Mouse (Mus musculus): ENCODE results near the gene 2410004B18Rik. TPM values are rescaled to one million over a fixed set of nuclear protein-coding genes. Genes with fewer than 3 reads are reported as not detected.
"Not testable (repeated sequence)": the region's sequence is repeated elsewhere in the genome, so short reads cannot be mapped to it uniquely, and the experiment has no call there.

The 2410004B18Rik gene
- total RNA-seq, 4 experiments from 2014 or later = 17.1 to 23.1 (median 19.4) TPM

- no peak for DNase-seq (ENCODE audit: low spot score in 2 of 2)
These were observed 26.7 kb downstream of the 2410004B18Rik start for GRCm38 (mm10) chr3:145964473-145964872.

GRCm38 (mm10) chr3:145965583-145965982, 27.8 kb downstream of the 2410004B18Rik start:
- not testable (repeated sequence) for DNase-seq (ENCODE audit: low spot score in 2 of 2)

GRCm38 (mm10) chr3:145966806-145967205, 29.0 kb downstream of the 2410004B18Rik start:
- no peak for DNase-seq (ENCODE audit: low spot score in 2 of 2)

- no peak for DNase-seq (ENCODE audit: low spot score in 2 of 2)
These were observed 31.3 kb downstream of the 2410004B18Rik start for GRCm38 (mm10) chr3:145969031-145969501.

- no peak for DNase-seq (ENCODE audit: low spot score in 2 of 2)
These were observed 33.7 kb downstream of the 2410004B18Rik start for GRCm38 (mm10) chr3:145971501-145971900.

GRCm38 (mm10) chr3:145974986-145975385, 37.2 kb downstream of the 2410004B18Rik start:
- no peak for DNase-seq (ENCODE audit: low spot score in 2 of 2)

- DNase-seq (ENCODE audit: low spot score in 2 of 2) = no peak
These were observed 47.6 kb downstream of the 2410004B18Rik start for GRCm38 (mm10) chr3:145985333-145985925.

GRCm38 (mm10) chr3:145986317-145987001, 48.6 kb downstream of the 2410004B18Rik start:
- DNase-seq (ENCODE audit: low spot score in 2 of 2) = no peak

GRCm38 (mm10) chr3:145987268-145987969, 49.6 kb downstream of the 2410004B18Rik start, which contains the start of gene Syde2:
Gene Syde2 (plus strand): TSS chr3:145987870.
- DNase-seq (ENCODE audit: low spot score in 2 of 2) = peak; percentile 60 to 74

GRCm38 (mm10) chr3:145987970-145988683, 50.3 kb downstream of the 2410004B18Rik start:
- DNase-seq (ENCODE audit: low spot score in 2 of 2) = peak; percentile 59 to 75

- DNase-seq (ENCODE audit: low spot score in 2 of 2) = no peak
These were observed 51.1 kb downstream of the 2410004B18Rik start for GRCm38 (mm10) chr3:145988684-145989575.

- DNase-seq (ENCODE audit: low spot score in 2 of 2) = no peak
These were observed 51.8 kb downstream of the 2410004B18Rik start for GRCm38 (mm10) chr3:145989576-145990081.

GRCm38 (mm10) chr3:145991130-145991529, 53.3 kb downstream of the 2410004B18Rik start:
- DNase-seq (ENCODE audit: low spot score in 2 of 2) = no peak

GRCm38 (mm10) chr3:145991976-145992730, 54.3 kb downstream of the 2410004B18Rik start:
- DNase-seq (ENCODE audit: low spot score in 2 of 2) = no peak

- peak; percentile 8 to 24 for DNase-seq (ENCODE audit: low spot score in 2 of 2)
These were observed 55.0 kb downstream of the 2410004B18Rik start for GRCm38 (mm10) chr3:145992796-145993195.

GRCm38 (mm10) chr3:145993481-145994201, 55.8 kb downstream of the 2410004B18Rik start:
- DNase-seq (ENCODE audit: low spot score in 2 of 2) = no peak

Data from gastrocnemius, adult 8-10 months (tissue).